30 mouse cellular contexts compared by ENCODE assay signal in the genomic region with DNA sequence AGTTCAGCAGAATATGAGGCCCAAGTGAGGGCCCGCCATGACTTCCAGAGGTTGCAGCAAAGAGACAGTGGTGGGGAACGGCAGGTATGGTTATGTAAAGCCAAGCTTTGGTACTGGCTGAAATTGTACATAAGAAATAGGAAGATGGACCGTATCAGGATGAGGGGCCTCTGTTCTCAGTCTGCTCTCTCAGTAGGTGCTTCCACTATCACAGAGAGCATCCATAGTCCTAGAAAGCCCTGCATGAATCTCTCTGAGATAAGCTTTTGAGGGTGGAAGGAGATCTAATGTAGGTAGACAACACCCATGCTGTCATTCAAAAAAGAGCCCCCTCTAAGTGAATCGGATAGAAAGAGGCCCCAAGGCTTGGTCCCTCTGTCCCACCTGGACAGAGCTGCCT. TPM values are rescaled to one million over a fixed set of nuclear protein-coding genes. Genes with fewer than 3 reads are reported as not detected.
A peak's percentile ranks its signal among the peaks of the same experiment; 100 is the strongest.
DNase-seq lines count a peak whose midpoint lies in the region; ATAC-seq and TF ChIP-seq lines count a peak whose summit lies in the region.
"Had no signal": no experiment of that assay in that cellular context is flagged by ENCODE, and none has a peak within 500 bp of the region (broad histone marks: within the 10 kb centered on the region; RNA-seq: fewer than 3 reads in every experiment).

No protein-coding gene starts in this region.

- H3K4me2 ChIP-seq in liver, embryonic 12.5 days, result peak overlapping the region; percentile 50
- H3K4me2 ChIP-seq in liver, embryonic 15.5 days, result peak overlapping the region; percentile 48
- H3K4me2 ChIP-seq in midbrain, embryonic 16.5 days (ENCODE audit: low read length), result no peak overlapping the region
- H3K4me2 ChIP-seq: embryonic facial prominence, embryonic 12.5 days; embryonic facial prominence, embryonic 15.5 days; heart, embryonic 12.5 days; heart, embryonic 15.5 days; hindbrain, embryonic 13.5 days had no signal

- no peak for TF ChIP-seq CTCF in G1E (IDR thresholded peaks at IDR 0.05; ENCODE audit: low read depth, low read length)

- H3K9me3 ChIP-seq in G1E (replicated peaks), result peaks cover 8% of the 10 kb centered on the region
- no peaks in the 10 kb centered on the region for H3K9me3 ChIP-seq in liver, embryonic 12.5 days (replicated peaks)
- H3K9me3 ChIP-seq in liver, embryonic 15.5 days (replicated peaks), result no peaks in the 10 kb centered on the region
- H3K9me3 ChIP-seq in midbrain, embryonic 16.5 days (replicated peaks; ENCODE audit: control insufficient read depth, low read length, poor library complexity, severe bottlenecking), result no peaks in the 10 kb centered on the region
- H3K9me3 ChIP-seq: embryonic facial prominence, embryonic 12.5 days; embryonic facial prominence, embryonic 15.5 days; heart, embryonic 12.5 days; heart, embryonic 15.5 days; hindbrain, embryonic 10.5 days; hindbrain, embryonic 13.5 days had no signal

- ATAC-seq in G1E (ENCODE audit: extremely low read depth, insufficient number of reproducible peaks, low FRiP score, poor library complexity, severe bottlenecking), result no peak
- ATAC-seq in liver, embryonic 12.5 days, result peak; percentile 45
- peak; percentile 58 for ATAC-seq in liver, embryonic 15.5 days (ENCODE audit: insufficient read depth)
- ATAC-seq in midbrain, embryonic 16.5 days, result no peak
- ATAC-seq: forebrain, embryonic 14.5 days; forebrain, postnatal 0 days; hindbrain, embryonic 16.5 days had no signal

- peak overlapping the region; percentile 59; the same call in 1 of the 2 replicates for H3K27ac ChIP-seq in liver, embryonic 12.5 days
- H3K27ac ChIP-seq in liver, embryonic 15.5 days (replicated peaks), result peak overlapping the region; percentile 45; the same call in 1 of the 2 replicates
- no peak overlapping the region for H3K27ac ChIP-seq in midbrain, embryonic 16.5 days (ENCODE audit: low read length)
- H3K27ac ChIP-seq: embryonic facial prominence, embryonic 12.5 days; embryonic facial prominence, embryonic 15.5 days; gastrocnemius, adult 2 months; heart, embryonic 15.5 days; hindbrain, embryonic 10.5 days; hindbrain, embryonic 13.5 days had no signal

- H3K36me3 ChIP-seq in G1E (replicated peaks), result no peaks in the 10 kb centered on the region
- no peaks in the 10 kb centered on the region for H3K36me3 ChIP-seq in liver, embryonic 12.5 days
- no peaks in the 10 kb centered on the region for H3K36me3 ChIP-seq in liver, embryonic 15.5 days (replicated peaks)
- H3K36me3 ChIP-seq in midbrain, embryonic 16.5 days (ENCODE audit: control insufficient read depth, insufficient read depth, low read length), result peaks cover 2% of the 10 kb centered on the region; the same call in 1 of the 2 replicates
- H3K36me3 ChIP-seq: embryonic facial prominence, embryonic 12.5 days; embryonic facial prominence, embryonic 15.5 days; heart, embryonic 12.5 days; heart, embryonic 15.5 days; hindbrain, embryonic 10.5 days had no signal

- H3K4me3 ChIP-seq in G1E (ENCODE audit: low read depth, low read length), result peak overlapping the region; percentile 63; the same call in 1 of the 2 replicates
- no peak overlapping the region for H3K4me3 ChIP-seq in liver, embryonic 12.5 days
- H3K4me3 ChIP-seq in liver, embryonic 15.5 days (replicated peaks), result no peak overlapping the region
- H3K4me3 ChIP-seq in midbrain, embryonic 16.5 days (ENCODE audit: low read depth, low read length), result no peak overlapping the region
- H3K4me3 ChIP-seq: embryonic facial prominence, embryonic 12.5 days; embryonic facial prominence, embryonic 15.5 days; gastrocnemius, adult 2 months; heart, embryonic 12.5 days; heart, embryonic 15.5 days; hindbrain, embryonic 10.5 days; hindbrain, embryonic 13.5 days had no signal

- WGBS in liver, embryonic 12.5 days (ENCODE audit: insufficient replicate concordance), result 48% methylated on average over 4 of the region's 4 CpGs
- 38% methylated on average over 4 of the region's 4 CpGs for WGBS in liver, embryonic 15.5 days (ENCODE audit: insufficient replicate concordance)
- WGBS in midbrain, embryonic 16.5 days, result 91% methylated on average over 4 of the region's 4 CpGs

- no peak overlapping the region for H3K9ac ChIP-seq in liver, embryonic 12.5 days
- no peak overlapping the region for H3K9ac ChIP-seq in liver, embryonic 15.5 days
- no peak overlapping the region for H3K9ac ChIP-seq in midbrain, embryonic 16.5 days (ENCODE audit: low read depth, low read length)
- H3K9ac ChIP-seq: embryonic facial prominence, embryonic 12.5 days; embryonic facial prominence, embryonic 15.5 days; forebrain, postnatal 0 days; heart, embryonic 12.5 days; heart, embryonic 15.5 days; hindbrain, embryonic 13.5 days had no signal

- no peak for DNase-seq in G1E (ENCODE audit: low spot score)
- no peak for DNase-seq in lung, postnatal 4 days
- no peak for DNase-seq in yolk sac, embryonic 10.5 days (ENCODE audit: low spot score)
- DNase-seq: adrenal gland, adult 2 months; adrenal gland, postnatal 14 days; B cell, adult 2 months; cerebellum, adult 11-12 months; cerebellum, adult 9-10 months; cerebellum, postnatal 14 days; forebrain, postnatal 0 days; gastrocnemius, adult 2 months; gastrocnemius, postnatal 14 days; heart, adult 11 months; heart, postnatal 10 days; heart, postnatal 36 days had no signal

- peaks cover 66% of the 10 kb centered on the region for H3K4me1 ChIP-seq in G1E (ENCODE audit: insufficient read depth, low read depth, low read length)
- peaks cover 47% of the 10 kb centered on the region for H3K4me1 ChIP-seq in liver, embryonic 12.5 days
- peaks cover 43% of the 10 kb centered on the region for H3K4me1 ChIP-seq in liver, embryonic 15.5 days (replicated peaks)
- H3K4me1 ChIP-seq in midbrain, embryonic 16.5 days (ENCODE audit: control insufficient read depth, insufficient read depth, low read length), result no peaks in the 10 kb centered on the region

- peaks cover 20% of the 10 kb centered on the region for H3K27me3 ChIP-seq in G1E (ENCODE audit: insufficient read depth, low read length)
- peaks cover 57% of the 10 kb centered on the region for H3K27me3 ChIP-seq in liver, embryonic 12.5 days (replicated peaks)
- H3K27me3 ChIP-seq in liver, embryonic 15.5 days, result peaks cover 45% of the 10 kb centered on the region
- peaks cover 18% of the 10 kb centered on the region for H3K27me3 ChIP-seq in midbrain, embryonic 16.5 days (ENCODE audit: control insufficient read depth, insufficient read depth, low read depth, low read length)

RNA-seq across cellular contexts. Expression of gene Vwa5b2, which starts 6.5 kb away (rescaled TPM):
- total RNA-seq in G1E (2014; fragmentation: Nextera tagmentation) (not detected in 2 replicates), G1E (2017) (0.29 TPM in 1 of 2 replicates, not detected in the other)
- polyA plus RNA-seq in G1E (2012), result 0.02 and 0.07 TPM in 2 replicates
- polyA plus RNA-seq in liver, embryonic 12.5 days (2016; fragmentation: Nextera tagmentation; extraction: Ambion mirVana), result 0.23 and 0.30 TPM in 2 replicates
- polyA plus RNA-seq in liver, embryonic 15.5 days (2015; fragmentation: Nextera tagmentation; extraction: Ambion mirVana), result 0.21 and 0.33 TPM in 2 replicates
- polyA plus RNA-seq in midbrain, embryonic 16.5 days (2015; fragmentation: Nextera tagmentation; extraction: Ambion mirVana), result 19.8 and 26.7 TPM in 2 replicates
- total RNA-seq: CH12.LX had no signal

RNA-seq across cellular contexts. Expression of gene Eef1akmt4, which starts 15.7 kb away (rescaled TPM):
- total RNA-seq in G1E (2014; fragmentation: Nextera tagmentation) (16.4 and 22.1 TPM in 2 replicates), G1E (2017) (9.8 and 11.5 TPM in 2 replicates)
- 6.0 and 8.7 TPM in 2 replicates for polyA plus RNA-seq in G1E (2012)
- polyA plus RNA-seq in liver, embryonic 12.5 days (2016; fragmentation: Nextera tagmentation; extraction: Ambion mirVana), result 27.4 and 28.6 TPM in 2 replicates
- polyA plus RNA-seq in liver, embryonic 15.5 days (2015; fragmentation: Nextera tagmentation; extraction: Ambion mirVana), result 16.0 and 16.2 TPM in 2 replicates
- 7.8 and 7.9 TPM in 2 replicates for polyA plus RNA-seq in midbrain, embryonic 16.5 days (2015; fragmentation: Nextera tagmentation; extraction: Ambion mirVana)

RNA-seq across cellular contexts. Expression of gene Gm49333, which starts 15.7 kb away (rescaled TPM):
- total RNA-seq in G1E (2014; fragmentation: Nextera tagmentation) (not detected in 2 replicates), G1E (2017) (not detected in 2 replicates)
- not detected in 2 replicates for polyA plus RNA-seq in G1E (2012)
- 0.21 TPM in 1 of 2 replicates, not detected in the other for polyA plus RNA-seq in liver, embryonic 12.5 days (2016; fragmentation: Nextera tagmentation; extraction: Ambion mirVana)
- polyA plus RNA-seq in liver, embryonic 15.5 days (2015; fragmentation: Nextera tagmentation; extraction: Ambion mirVana), result 0.08 TPM in 1 of 2 replicates, not detected in the other
- polyA plus RNA-seq in midbrain, embryonic 16.5 days (2015; fragmentation: Nextera tagmentation; extraction: Ambion mirVana), result not detected in 2 replicates
- total RNA-seq: adrenal gland, adult 2 months; adrenal gland, postnatal 14 days; CH12.LX; forebrain, postnatal 0 days; gastrocnemius, adult 2 months; gastrocnemius, postnatal 14 days; gastrocnemius, postnatal 4 days; heart, adult 8-10 months; heart, postnatal 36 days; MEL had no signal
- polyA plus RNA-seq: adrenal gland, adult 2 months; embryonic facial prominence, embryonic 12.5 days; embryonic facial prominence, embryonic 15.5 days; forebrain, embryonic 14.5 days; forebrain, postnatal 0 days; heart, embryonic 12.5 days; heart, embryonic 15.5 days; hindbrain, embryonic 13.5 days; hindbrain, embryonic 16.5 days had no signal

RNA-seq across cellular contexts. Expression of gene Alg3, which starts 15.8 kb away (rescaled TPM):
- total RNA-seq in G1E (2014; fragmentation: Nextera tagmentation) (36.3 and 45.6 TPM in 2 replicates), G1E (2017) (9.9 and 12.0 TPM in 2 replicates)
- polyA plus RNA-seq in G1E (2012), result 5.5 and 12.8 TPM in 2 replicates
- 35.0 and 36.0 TPM in 2 replicates for polyA plus RNA-seq in liver, embryonic 12.5 days (2016; fragmentation: Nextera tagmentation; extraction: Ambion mirVana)
- polyA plus RNA-seq in liver, embryonic 15.5 days (2015; fragmentation: Nextera tagmentation; extraction: Ambion mirVana), result 20.7 and 22.9 TPM in 2 replicates
- 39.6 and 41.6 TPM in 2 replicates for polyA plus RNA-seq in midbrain, embryonic 16.5 days (2015; fragmentation: Nextera tagmentation; extraction: Ambion mirVana)

RNA-seq across cellular contexts. Expression of gene Camk2n2, which starts 25.4 kb away (rescaled TPM):
- not detected in 2 replicates for total RNA-seq in G1E (2014; fragmentation: Nextera tagmentation)
- total RNA-seq in G1E (2017), result 0.22 and 0.58 TPM in 2 replicates
- polyA plus RNA-seq in G1E (2012), result 1.1 and 1.2 TPM in 2 replicates
- 0.56 and 0.61 TPM in 2 replicates for polyA plus RNA-seq in liver, embryonic 12.5 days (2016; fragmentation: Nextera tagmentation; extraction: Ambion mirVana)
- polyA plus RNA-seq in liver, embryonic 15.5 days (2015; fragmentation: Nextera tagmentation; extraction: Ambion mirVana), result 0.10 and 0.12 TPM in 2 replicates
- polyA plus RNA-seq in midbrain, embryonic 16.5 days (2015; fragmentation: Nextera tagmentation; extraction: Ambion mirVana), result 34.5 and 40.1 TPM in 2 replicates

Comparison
In these comparisons a context has a peak if more than half of its experiments do, and no peak if none do; other contexts are left out.
1. ATAC-seq: peak in liver, embryonic 12.5 days (single experiment) and liver, embryonic 15.5 days (single experiment); none in G1E (single experiment) and midbrain, embryonic 16.5 days (single experiment).
2. RNA of gene Vwa5b2, which starts 6.5 kb away (polyA plus RNA-seq): 19.8 to 26.7 TPM in midbrain, embryonic 16.5 days; 0.23 to 0.30 TPM in liver, embryonic 12.5 days, 0.21 to 0.33 TPM in liver, embryonic 15.5 days and 0.02 to 0.07 TPM in G1E; every median in the first group is over 10 times any median in the second.